In genomic region chr17:85341134-85341700, GRCm38 (mm10) we compare ENCODE assay signal across 16 mouse cellular contexts.
DNase-seq lines count a peak whose midpoint lies in the region; ATAC-seq and TF ChIP-seq lines count a peak whose summit lies in the region.
"Had no signal": no experiment of that assay in that cellular context is flagged by ENCODE, and none has a peak within 500 bp of the region (broad histone marks: within the 10 kb centered on the region; RNA-seq: fewer than 3 reads in every experiment).

No protein-coding gene starts in this region.

- 41% methylated on average over 18 of the region's 18 CpGs for WGBS in midbrain, embryonic 13.5 days
- 81% methylated on average over 18 of the region's 18 CpGs for WGBS in midbrain, embryonic 10.5 days
- WGBS in forebrain, embryonic 15.5 days: 37% methylated on average over 18 of the region's 18 CpGs
- WGBS in hindbrain, postnatal 0 days: 23% methylated on average over 18 of the region's 18 CpGs
- 71% methylated on average over 18 of the region's 18 CpGs for WGBS in intestine, embryonic 15.5 days

- no peaks in the 10 kb centered on the region for H3K9me3 ChIP-seq in midbrain, embryonic 13.5 days
- no peaks in the 10 kb centered on the region for H3K9me3 ChIP-seq in midbrain, embryonic 10.5 days (replicated peaks)
- no peaks in the 10 kb centered on the region for H3K9me3 ChIP-seq in forebrain, embryonic 15.5 days
- no peaks in the 10 kb centered on the region for H3K9me3 ChIP-seq in hindbrain, postnatal 0 days (ENCODE audit: low read length)
- no peaks in the 10 kb centered on the region for H3K9me3 ChIP-seq in intestine, embryonic 15.5 days
- H3K9me3 ChIP-seq: limb, embryonic 10.5 days had no signal

- peak; percentile 60; the same call in 1 of the 2 replicates for ATAC-seq in midbrain, embryonic 13.5 days
- peak; percentile 43; the same call in 1 of the 2 replicates for ATAC-seq in forebrain, embryonic 15.5 days (replicated peaks)
- peak; percentile 35; the same call in 1 of the 2 replicates for ATAC-seq in hindbrain, postnatal 0 days
- ATAC-seq in erythroid progenitor cell, adult 5-6 weeks (replicated peaks; ENCODE audit: low FRiP score, poor library complexity, severe bottlenecking): no peak
- no peak for ATAC-seq in intestine, embryonic 15.5 days

- TF ChIP-seq CTCF in hindbrain, postnatal 0 days (IDR thresholded peaks at IDR 0.05; ENCODE audit: low read depth): no peak

- no peak for DNase-seq in midbrain, embryonic 10.5 days (ENCODE audit: low spot score)
- no peak for DNase-seq in hindbrain, postnatal 0 days (ENCODE audit: low spot score)
- peak; percentile 67 for DNase-seq in retina, embryonic 14.5 days (ENCODE audit: low spot score)
- no peak for DNase-seq in adrenal gland, postnatal 36 days
- DNase-seq: cerebellum, postnatal 36 days; heart, postnatal 10 days; kidney, adult 18-20 months; kidney, postnatal 36 days; lung, postnatal 14 days; right cerebral cortex, postnatal 4 days had no signal

- no peaks in the 10 kb centered on the region for H3K36me3 ChIP-seq in midbrain, embryonic 13.5 days
- H3K36me3 ChIP-seq in midbrain, embryonic 10.5 days: no peaks in the 10 kb centered on the region
- H3K36me3 ChIP-seq in forebrain, embryonic 15.5 days: no peaks in the 10 kb centered on the region
- H3K36me3 ChIP-seq in hindbrain, postnatal 0 days (ENCODE audit: insufficient read depth, low read length): no peaks in the 10 kb centered on the region
- no peaks in the 10 kb centered on the region for H3K36me3 ChIP-seq in intestine, embryonic 15.5 days
- H3K36me3 ChIP-seq: limb, embryonic 10.5 days had no signal

- H3K4me2 ChIP-seq in midbrain, embryonic 13.5 days (replicated peaks): peak overlapping the region; percentile 21; the same call in 1 of the 2 replicates
- H3K4me2 ChIP-seq in forebrain, embryonic 15.5 days (replicated peaks): no peak overlapping the region
- H3K4me2 ChIP-seq in hindbrain, postnatal 0 days (ENCODE audit: low read depth, low read length): peak overlapping the region; percentile 41
- no peak overlapping the region for H3K4me2 ChIP-seq in intestine, embryonic 15.5 days (replicated peaks)

- no peak overlapping the region for H3K4me3 ChIP-seq in midbrain, embryonic 13.5 days (replicated peaks)
- no peak overlapping the region for H3K4me3 ChIP-seq in midbrain, embryonic 10.5 days
- H3K4me3 ChIP-seq in forebrain, embryonic 15.5 days: no peak overlapping the region
- no peak overlapping the region for H3K4me3 ChIP-seq in hindbrain, postnatal 0 days (ENCODE audit: low read length)
- H3K4me3 ChIP-seq in intestine, embryonic 15.5 days (replicated peaks): no peak overlapping the region
- H3K4me3 ChIP-seq: limb, embryonic 10.5 days had no signal

- H3K27me3 ChIP-seq in midbrain, embryonic 13.5 days: no peaks in the 10 kb centered on the region
- no peaks in the 10 kb centered on the region for H3K27me3 ChIP-seq in midbrain, embryonic 10.5 days (ENCODE audit: low read depth, poor library complexity, severe bottlenecking)
- H3K27me3 ChIP-seq in forebrain, embryonic 15.5 days: no peaks in the 10 kb centered on the region
- no peaks in the 10 kb centered on the region for H3K27me3 ChIP-seq in hindbrain, postnatal 0 days (ENCODE audit: insufficient read depth, low read length)
- H3K27me3 ChIP-seq in intestine, embryonic 15.5 days (replicated peaks): no peaks in the 10 kb centered on the region

- peaks cover 8% of the 10 kb centered on the region for H3K4me1 ChIP-seq in midbrain, embryonic 13.5 days (replicated peaks)
- H3K4me1 ChIP-seq in midbrain, embryonic 10.5 days: peaks cover 9% of the 10 kb centered on the region; the same call in 1 of the 2 replicates
- H3K4me1 ChIP-seq in forebrain, embryonic 15.5 days: 0 out of 2 replicates have a peak, but pooled peaks cover 3% of the 10 kb centered on the region
- H3K4me1 ChIP-seq in hindbrain, postnatal 0 days (ENCODE audit: insufficient read depth, low read length): no peaks in the 10 kb centered on the region
- no peaks in the 10 kb centered on the region for H3K4me1 ChIP-seq in intestine, embryonic 15.5 days (replicated peaks)
- H3K4me1 ChIP-seq: limb, embryonic 10.5 days had no signal

- no peak overlapping the region for H3K27ac ChIP-seq in midbrain, embryonic 13.5 days
- H3K27ac ChIP-seq in midbrain, embryonic 10.5 days (replicated peaks): no peak overlapping the region
- H3K27ac ChIP-seq in forebrain, embryonic 15.5 days (replicated peaks): no peak overlapping the region
- H3K27ac ChIP-seq in hindbrain, postnatal 0 days: no peak overlapping the region
- H3K27ac ChIP-seq in intestine, embryonic 15.5 days: no peak overlapping the region
- H3K27ac ChIP-seq: limb, embryonic 10.5 days; liver, embryonic 14.5 days had no signal

- H3K9ac ChIP-seq in midbrain, embryonic 13.5 days (replicated peaks): no peak overlapping the region
- H3K9ac ChIP-seq in forebrain, embryonic 15.5 days (replicated peaks): no peak overlapping the region
- no peak overlapping the region for H3K9ac ChIP-seq in hindbrain, postnatal 0 days (replicated peaks; ENCODE audit: low read length)
- no peak overlapping the region for H3K9ac ChIP-seq in intestine, embryonic 15.5 days
- H3K9ac ChIP-seq: liver, embryonic 14.5 days had no signal

Comparison
In these comparisons a context has a peak if more than half of its experiments do, and no peak if none do; other contexts are left out.
1. ATAC-seq: peak in midbrain, embryonic 13.5 days (single experiment), forebrain, embryonic 15.5 days (single experiment) and hindbrain, postnatal 0 days (single experiment); none in erythroid progenitor cell, adult 5-6 weeks (single experiment) and intestine, embryonic 15.5 days (single experiment).
2. H3K4me2 ChIP-seq: peak in midbrain, embryonic 13.5 days (single experiment) and hindbrain, postnatal 0 days (single experiment); none in forebrain, embryonic 15.5 days (single experiment) and intestine, embryonic 15.5 days (single experiment).